Mouse (Mus musculus): Measurements from ENCODE around the gene Hist1h3f. TPM values are rescaled to one million over a fixed set of nuclear protein-coding genes. Genes with fewer than 3 reads are reported as not detected.

Gene Hist1h3f
- polyA plus RNA-seq, 1 experiment from 2014 or later, result 0.37 TPM

DNA sequence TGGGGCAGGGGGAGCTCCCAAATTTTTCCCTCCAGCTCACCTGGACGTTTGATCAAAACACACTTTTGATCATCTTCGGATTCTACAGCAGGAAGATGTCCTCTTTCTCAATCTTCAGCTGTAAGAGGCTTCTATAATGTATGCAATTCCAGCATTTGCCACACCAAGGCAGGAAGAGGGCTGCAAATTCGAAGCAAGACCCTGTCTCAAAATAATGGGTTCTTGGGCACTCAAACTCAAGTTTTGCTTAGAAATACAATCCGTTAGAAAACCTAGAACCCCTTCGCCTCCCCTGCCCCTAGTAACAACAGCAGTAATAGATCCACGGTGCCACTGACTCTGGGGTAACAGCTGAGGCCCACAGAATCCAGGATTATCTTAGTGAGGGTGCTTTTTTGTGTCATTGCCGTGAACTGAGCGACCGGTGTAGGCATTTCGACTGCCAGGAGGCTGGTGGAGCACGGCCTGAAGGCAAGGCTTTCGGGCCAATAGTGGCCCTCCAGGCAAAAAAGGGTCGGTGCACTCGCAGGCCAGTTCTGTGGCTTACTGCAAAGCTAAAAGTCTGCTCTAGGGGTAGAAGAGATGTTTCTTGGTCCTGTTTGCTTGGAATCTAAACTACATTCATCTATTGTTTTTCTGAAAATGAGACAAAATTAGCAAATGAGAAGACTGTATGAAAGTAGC is 38.0 kb upstream of the Hist1h3f start:
- ATAC-seq (ENCODE audit: insufficient number of reproducible peaks, low FRiP score, low TSS enrichment, low read depth), result no peak
- no peak overlapping the region for H3K9ac ChIP-seq
- WGBS, result 11% methylated on average over 14 of the region's 14 CpGs

DNA sequence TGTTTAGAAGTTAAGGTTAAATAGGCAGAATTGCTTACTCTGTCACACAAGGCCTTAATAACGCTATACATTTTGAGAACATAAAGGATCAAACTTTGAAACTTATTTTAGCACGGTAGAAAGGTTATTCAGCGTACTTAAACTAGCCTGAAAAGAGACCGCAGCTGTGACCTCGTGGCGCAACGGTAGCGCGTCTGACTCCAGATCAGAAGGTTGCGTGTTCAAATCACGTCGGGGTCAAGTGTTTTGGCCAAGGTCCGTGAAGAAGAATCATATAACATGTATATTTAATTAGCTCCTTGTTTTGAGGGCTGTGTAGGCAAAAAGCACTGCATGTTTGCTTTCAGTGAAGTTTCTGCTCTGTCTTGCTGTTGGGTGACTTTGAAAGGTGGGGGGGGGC is 37.5 kb upstream of the Hist1h3f start:
- H3K4me2 ChIP-seq (replicated peaks), result peak overlapping the region; percentile 48
- peaks cover 17% of the 10 kb centered on the region; the same call in 1 of the 2 replicates for H3K4me1 ChIP-seq
- no peaks in the 10 kb centered on the region for H3K27me3 ChIP-seq
- H3K9me3 ChIP-seq (replicated peaks), result no peaks in the 10 kb centered on the region
- peak overlapping the region; percentile 26 for H3K4me3 ChIP-seq (replicated peaks)
- no peak for ATAC-seq (ENCODE audit: insufficient number of reproducible peaks, low FRiP score, low TSS enrichment, low read depth)
- H3K9ac ChIP-seq, result no peak overlapping the region
- WGBS, result 10% methylated on average over 13 of the region's 13 CpGs
- no peaks in the 10 kb centered on the region for H3K36me3 ChIP-seq
- H3K27ac ChIP-seq (replicated peaks), result no peak overlapping the region

More for the DNA sequence above, 38.0 kb upstream of the Hist1h3f start:
- Histone ChIP-seq H3K4me3 (replicated peaks) (peak overlapping the region; percentile 26), H3K36me3 (no peaks in the 10 kb centered on the region), H3K4me2 (replicated peaks) (peak overlapping the region; percentile 48), H3K27ac (replicated peaks) (no peak overlapping the region), H3K4me1 (peaks cover 17% of the 10 kb centered on the region; the same call in 1 of the 2 replicates), H3K9me3 (replicated peaks) (no peaks in the 10 kb centered on the region), H3K27me3 (no peaks in the 10 kb centered on the region)

DNA sequence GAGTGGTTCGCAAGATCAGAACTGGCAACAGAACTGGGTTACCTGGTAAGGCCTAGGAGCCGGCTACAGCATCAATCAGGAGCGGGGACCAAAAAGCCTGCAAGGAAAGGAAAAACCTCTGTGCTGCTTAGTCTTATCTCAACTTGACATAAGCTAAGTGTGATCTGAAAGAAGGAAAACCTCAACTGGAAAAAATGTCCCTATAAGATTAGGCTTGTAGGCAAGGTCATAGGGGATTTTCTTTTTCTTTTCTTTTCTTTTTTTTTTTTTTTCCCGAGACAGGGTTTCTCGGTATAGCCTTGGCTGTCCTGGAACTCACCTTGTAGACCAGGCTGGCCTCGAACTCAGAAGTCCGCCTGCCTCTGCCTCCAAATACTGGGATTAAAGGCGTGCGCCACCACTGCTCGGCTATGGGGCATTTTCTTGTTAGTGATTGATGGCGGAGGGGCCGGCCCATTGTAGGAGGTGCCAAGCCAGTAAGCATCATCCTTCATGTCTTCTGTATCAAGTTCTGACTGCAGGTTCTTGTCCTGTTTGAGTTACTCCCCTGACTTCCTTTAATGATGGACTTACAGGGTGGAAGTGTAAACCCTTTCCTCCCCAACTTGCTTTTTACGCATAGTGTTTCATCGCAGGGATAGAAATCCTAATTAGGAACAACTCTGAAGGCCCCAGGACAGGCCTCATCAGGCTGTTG is 36.9 kb upstream of the Hist1h3f start:
- peak overlapping the region; percentile 15; the same call in 1 of the 2 replicates for H3K4me2 ChIP-seq (replicated peaks)
- no peak overlapping the region for H3K27ac ChIP-seq (replicated peaks)
- H3K4me1 ChIP-seq, result peaks cover 17% of the 10 kb centered on the region; the same call in 1 of the 2 replicates
- H3K27me3 ChIP-seq, result no peaks in the 10 kb centered on the region
- no peak overlapping the region for H3K4me3 ChIP-seq (replicated peaks)
- WGBS, result 30% methylated on average over 14 of the region's 14 CpGs
- no peak overlapping the region for H3K9ac ChIP-seq
- no peaks in the 10 kb centered on the region for H3K9me3 ChIP-seq (replicated peaks)
- no peaks in the 10 kb centered on the region for H3K36me3 ChIP-seq
- ATAC-seq (ENCODE audit: insufficient number of reproducible peaks, low FRiP score, low TSS enrichment, low read depth), result no peak

DNA sequence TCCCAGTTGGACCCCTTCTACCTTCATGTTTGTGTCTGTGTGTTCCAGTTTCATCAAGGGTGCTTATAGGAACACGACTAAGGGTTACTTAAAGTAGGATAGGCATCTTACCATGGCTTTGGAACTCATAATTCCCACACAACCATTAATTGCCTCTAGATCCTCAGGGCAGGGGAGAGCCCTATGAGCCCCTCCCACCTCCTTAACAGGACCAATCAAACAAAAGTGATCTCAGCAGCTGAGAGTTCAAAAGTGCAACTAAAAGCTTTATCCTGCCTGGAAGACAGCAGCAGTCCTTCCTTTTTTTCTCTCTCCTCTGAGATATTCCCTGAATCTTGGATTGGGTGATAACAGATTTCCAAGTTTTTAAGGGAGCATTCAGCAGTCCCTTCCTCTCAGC is 33.7 kb upstream of the Hist1h3f start:
- 30% methylated on average over 1 of the region's 1 CpGs for WGBS
- no peaks in the 10 kb centered on the region for H3K36me3 ChIP-seq

DNA sequence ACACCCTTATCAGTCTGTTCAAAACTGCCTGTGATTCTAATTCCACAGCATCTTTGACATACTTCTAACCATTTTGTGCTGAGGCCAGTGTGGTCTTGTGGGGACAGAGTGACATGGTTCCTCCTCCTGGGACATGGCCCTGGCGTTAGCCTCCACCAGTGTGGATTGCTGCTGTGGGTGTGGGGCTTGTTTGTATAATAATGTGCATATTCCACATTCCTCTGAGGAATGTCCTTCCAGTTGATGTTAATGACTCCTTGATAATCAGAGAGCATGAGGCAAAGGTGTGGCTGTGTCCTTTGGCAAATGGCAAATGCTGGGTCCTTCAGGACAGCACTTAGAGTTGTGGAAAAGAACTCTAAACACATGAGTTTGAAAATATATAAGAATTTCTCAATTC is 30.3 kb upstream of the Hist1h3f start:
- H3K27me3 ChIP-seq, result no peaks in the 10 kb centered on the region
- no peak for ATAC-seq (ENCODE audit: insufficient number of reproducible peaks, low FRiP score, low TSS enrichment, low read depth)
- no peaks in the 10 kb centered on the region for H3K36me3 ChIP-seq
- H3K4me2 ChIP-seq (replicated peaks), result no peak overlapping the region
- no peak overlapping the region for H3K4me3 ChIP-seq (replicated peaks)
- H3K4me1 ChIP-seq, result 0 out of 2 replicates have a peak, but pooled peaks cover 5% of the 10 kb centered on the region
- WGBS, result 81% methylated on average over 1 of the region's 1 CpGs
- H3K27ac ChIP-seq (replicated peaks), result no peak overlapping the region
- no peaks in the 10 kb centered on the region for H3K9me3 ChIP-seq (replicated peaks)
- no peak overlapping the region for H3K9ac ChIP-seq

More for the DNA sequence above, 33.7 kb upstream of the Hist1h3f start:
- Histone ChIP-seq H3K4me3 (replicated peaks) (no peak overlapping the region), H3K9me3 (replicated peaks) (no peaks in the 10 kb centered on the region), H3K27ac (replicated peaks) (no peak overlapping the region), H3K9ac (no peak overlapping the region), H3K4me1 (peaks cover 12% of the 10 kb centered on the region; the same call in 1 of the 2 replicates), H3K27me3 (no peaks in the 10 kb centered on the region), H3K4me2 (replicated peaks) (no peak overlapping the region)
- ATAC-seq (ENCODE audit: insufficient number of reproducible peaks, low FRiP score, low TSS enrichment, low read depth), result no peak

DNA sequence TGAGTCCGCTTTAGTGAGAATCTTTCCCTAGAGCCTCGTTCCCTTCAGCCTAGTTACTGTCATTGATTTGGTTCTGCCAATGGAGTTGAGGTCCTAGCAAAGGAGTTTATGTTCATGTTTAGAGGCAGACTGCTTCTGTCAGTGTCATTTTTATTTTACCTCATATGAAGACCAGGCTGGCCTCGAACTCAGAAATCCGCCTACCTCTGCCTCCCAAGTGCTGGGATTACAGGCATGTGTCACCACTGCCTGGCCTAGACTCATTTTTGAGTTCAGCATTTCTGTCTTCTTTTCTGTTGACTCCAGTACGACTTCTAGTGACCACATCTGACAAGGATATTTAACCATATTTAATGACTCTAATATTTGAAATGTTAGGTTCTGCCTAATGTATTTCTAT is 28.6 kb upstream of the Hist1h3f start:
- Histone ChIP-seq H3K36me3 (no peaks in the 10 kb centered on the region), H3K9ac (no peak overlapping the region), H3K27me3 (no peaks in the 10 kb centered on the region), H3K9me3 (replicated peaks) (no peaks in the 10 kb centered on the region), H3K4me1 (0 out of 2 replicates have a peak, but pooled peaks cover 5% of the 10 kb centered on the region), H3K27ac (replicated peaks) (no peak overlapping the region), H3K4me2 (replicated peaks) (no peak overlapping the region), H3K4me3 (replicated peaks) (no peak overlapping the region)
- WGBS, result 70% methylated on average over 5 of the region's 5 CpGs
- ATAC-seq (ENCODE audit: insufficient number of reproducible peaks, low FRiP score, low TSS enrichment, low read depth), result no peak

DNA sequence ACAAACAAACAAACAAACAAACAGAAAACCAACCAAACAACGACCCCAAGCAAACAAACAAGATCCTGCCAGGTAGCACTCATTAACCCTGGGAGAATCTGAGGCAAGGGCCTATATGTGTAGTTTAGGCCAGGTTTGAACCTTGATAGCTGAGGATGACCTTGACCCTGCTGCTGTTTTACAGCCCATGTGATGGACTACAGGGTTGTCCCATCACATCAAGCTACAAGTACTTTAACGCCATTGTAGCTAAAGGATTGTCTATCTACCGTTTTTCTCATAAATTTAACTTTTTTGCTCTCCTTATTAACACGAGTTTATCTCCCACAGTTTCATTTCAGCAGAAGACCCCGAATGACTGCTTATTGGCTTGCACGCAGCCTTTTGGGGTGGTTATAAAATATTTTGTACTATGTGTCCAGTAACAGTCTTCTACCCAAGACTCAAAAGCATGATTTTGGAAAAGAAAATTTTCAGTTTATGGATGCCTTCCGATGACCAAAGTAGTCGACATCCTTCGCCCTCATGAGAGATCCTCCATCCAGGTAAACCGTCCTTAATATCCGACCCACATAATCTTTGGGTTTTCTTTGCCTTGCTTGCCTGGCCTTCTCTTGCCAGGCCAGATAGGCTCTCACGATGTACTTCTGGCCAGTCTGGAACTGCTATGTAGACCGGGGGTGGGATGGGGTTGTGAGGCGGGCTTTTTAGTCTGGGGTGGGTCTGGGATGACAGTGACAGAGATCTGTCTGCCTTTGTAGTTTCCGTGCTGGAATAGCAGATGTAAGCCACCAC is 27.8 kb upstream of the Hist1h3f start:
- Histone ChIP-seq H3K9ac (no peak overlapping the region), H3K9me3 (replicated peaks) (no peaks in the 10 kb centered on the region), H3K27ac (replicated peaks) (no peak overlapping the region), H3K4me2 (replicated peaks) (peak overlapping the region; percentile 45), H3K4me3 (replicated peaks) (peak overlapping the region; percentile 58), H3K36me3 (no peaks in the 10 kb centered on the region), H3K4me1 (0 out of 2 replicates have a peak, but pooled peaks cover 5% of the 10 kb centered on the region), H3K27me3 (no peaks in the 10 kb centered on the region)
- WGBS, result 49% methylated on average over 15 of the region's 15 CpGs
- no peak for ATAC-seq (ENCODE audit: insufficient number of reproducible peaks, low FRiP score, low TSS enrichment, low read depth)

GRCm38 (mm10) chr13:23516822-23517602 is 26.8 kb upstream of the Hist1h3f start:
- no peak overlapping the region for H3K9ac ChIP-seq
- 0 out of 2 replicates have a peak, but pooled peaks cover 5% of the 10 kb centered on the region for H3K4me1 ChIP-seq
- peak overlapping the region; percentile 86 for H3K27ac ChIP-seq (replicated peaks)
- H3K36me3 ChIP-seq, result no peaks in the 10 kb centered on the region
- ATAC-seq (ENCODE audit: insufficient number of reproducible peaks, low FRiP score, low TSS enrichment, low read depth), result peak; percentile 63; the same call in 1 of the 2 replicates
- WGBS, result under 1% methylated on average over 19 of the region's 19 CpGs
- no peaks in the 10 kb centered on the region for H3K9me3 ChIP-seq (replicated peaks)
- peak overlapping the region; percentile 82 for H3K4me2 ChIP-seq (replicated peaks)
- H3K4me3 ChIP-seq (replicated peaks), result peak overlapping the region; percentile 58
- H3K27me3 ChIP-seq, result no peaks in the 10 kb centered on the region

DNA sequence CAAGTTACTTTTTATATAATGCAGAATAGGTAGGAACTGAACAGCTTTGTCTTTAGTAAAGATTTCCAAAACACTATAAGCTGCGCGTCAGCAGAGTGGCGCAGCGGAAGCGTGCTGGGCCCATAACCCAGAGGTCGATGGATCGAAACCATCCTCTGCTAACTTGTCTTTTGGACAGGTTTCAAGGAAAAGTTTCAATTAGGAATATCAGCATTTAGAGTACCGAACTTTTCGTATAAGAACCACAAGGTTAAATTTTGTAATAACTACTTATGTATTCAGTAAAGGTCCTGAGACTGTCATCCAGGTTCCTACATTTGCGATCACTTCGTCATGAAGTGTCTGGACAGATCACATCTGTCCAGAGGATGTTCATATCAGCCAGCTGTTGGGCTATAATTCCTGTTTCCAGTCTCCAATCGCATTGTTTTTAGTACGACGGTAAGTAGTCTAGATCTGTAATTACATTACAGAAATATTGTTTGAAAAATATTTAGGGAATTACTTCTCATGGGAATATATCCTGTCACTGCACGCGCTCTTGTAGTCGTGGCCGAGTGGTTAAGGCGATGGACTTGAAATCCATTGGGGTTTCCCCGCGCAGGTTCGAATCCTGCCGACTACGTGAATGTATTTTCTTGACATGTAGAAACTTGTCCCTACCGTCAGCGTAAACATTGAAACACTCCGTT is 26.1 kb upstream of the Hist1h3f start:
- peak; percentile 87 for ATAC-seq (ENCODE audit: insufficient number of reproducible peaks, low FRiP score, low TSS enrichment, low read depth)

DNA sequence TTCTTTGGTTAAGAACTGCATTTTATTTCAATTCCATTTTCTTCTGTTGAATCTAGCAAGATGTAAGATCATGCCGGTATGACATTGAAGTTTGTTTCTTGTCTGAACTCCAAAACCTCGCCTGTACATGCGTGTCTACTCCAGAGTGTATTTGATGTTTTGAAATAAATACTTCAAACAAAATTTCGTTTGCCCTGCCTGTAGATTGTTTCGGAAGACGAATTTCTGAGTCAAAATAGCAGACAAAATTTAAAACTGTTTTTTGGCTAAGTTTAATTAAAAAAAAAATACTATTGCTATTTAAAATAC is 25.6 kb upstream of the Hist1h3f start:
- no peak for ATAC-seq (ENCODE audit: insufficient number of reproducible peaks, low FRiP score, low TSS enrichment, low read depth)
- 0% methylated on average over 6 of the region's 6 CpGs for WGBS
- H3K4me1 ChIP-seq, result 0 out of 2 replicates have a peak, but pooled peaks cover 5% of the 10 kb centered on the region
- peak overlapping the region; percentile 58 for H3K4me3 ChIP-seq (replicated peaks)
- H3K36me3 ChIP-seq, result no peaks in the 10 kb centered on the region
- H3K27me3 ChIP-seq, result no peaks in the 10 kb centered on the region
- H3K9ac ChIP-seq, result no peak overlapping the region
- H3K4me2 ChIP-seq (replicated peaks), result peak overlapping the region; percentile 82
- H3K27ac ChIP-seq (replicated peaks), result peak overlapping the region; percentile 65
- H3K9me3 ChIP-seq (replicated peaks), result no peaks in the 10 kb centered on the region

More for the DNA sequence above, 26.1 kb upstream of the Hist1h3f start:
- Histone ChIP-seq H3K27ac (replicated peaks) (peak overlapping the region; percentile 86), H3K36me3 (no peaks in the 10 kb centered on the region), H3K4me3 (replicated peaks) (peak overlapping the region; percentile 58), H3K4me1 (0 out of 2 replicates have a peak, but pooled peaks cover 5% of the 10 kb centered on the region), H3K9ac (0 out of 2 replicates have a peak overlapping the region, but pooled peaks have one; percentile 28), H3K4me2 (replicated peaks) (peak overlapping the region; percentile 82), H3K27me3 (no peaks in the 10 kb centered on the region), H3K9me3 (replicated peaks) (no peaks in the 10 kb centered on the region)
- under 1% methylated on average over 27 of the region's 27 CpGs for WGBS
